Mouse (Mus musculus) erythroblast, embryonic 14.5 days (primary cell): Measurements from ENCODE around the gene Kctd6.

Experiments
- GATA1 ChIP-seq: IDR thresholded peaks from 2 replicates; pipeline ENCODE4 v1.6.1; 2012; ENCODE audit warnings: low read length, inconsistent platforms, mixed read lengths
- TAL1 ChIP-seq: IDR thresholded peaks from 3 replicates; pipeline ENCODE4 v1.6.1; 2012; ENCODE audit warnings: low read length, inconsistent platforms, mixed read lengths

DNA sequence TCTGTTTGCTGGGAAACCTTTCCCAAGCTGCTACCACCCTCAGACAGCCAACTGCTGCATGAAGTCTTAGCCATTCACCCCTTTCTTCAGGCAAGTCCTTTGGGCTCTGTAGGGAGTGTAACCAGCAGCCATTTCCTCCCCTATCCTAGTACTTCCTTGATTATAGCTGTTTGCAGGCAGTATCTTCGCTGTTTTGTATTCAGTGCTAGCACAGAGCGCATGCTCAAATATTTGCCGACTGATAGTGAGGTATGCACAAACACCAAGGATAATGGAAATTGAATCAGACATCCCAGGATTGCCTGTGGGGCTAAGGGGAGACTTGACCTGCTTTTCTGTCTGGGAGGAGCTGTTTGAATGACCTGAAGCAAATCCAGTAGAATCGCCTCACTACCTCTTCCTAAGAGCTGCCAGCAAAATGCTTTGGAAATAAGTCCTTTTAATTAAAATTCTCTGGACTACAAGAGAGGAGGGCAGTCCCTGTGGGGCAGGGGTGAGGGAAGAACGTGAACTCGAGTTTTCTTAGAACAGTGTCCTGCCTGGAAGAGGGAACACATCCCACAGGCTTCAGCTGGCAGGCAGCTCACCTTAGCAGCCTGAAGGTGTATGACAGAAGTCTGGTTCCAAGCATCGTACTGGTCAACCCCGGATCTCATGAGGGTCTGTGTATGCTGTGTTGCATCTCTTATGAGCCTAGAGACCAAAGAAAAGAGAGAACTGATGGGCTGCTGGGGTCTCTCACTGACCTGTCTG, 29.4 kb downstream of the Kctd6 start:
- TF ChIP-seq GATA1 (no peak), TAL1 (no peak)
